Mouse (Mus musculus) splenic B cell, adult 2 months (primary cell): ENCODE measurements at regions not wholly inside any gene's neighbourhood (a gene's known extent, or its start where the extent isn't known, plus 50 kb on each side); places are given as distances from the start of the nearest gene placed in this dataset.

ENCODE experiments used
- DNase-seq: peaks from one replicate; pipeline ENCODE4 v3.0.0-alpha.2; 2011; ENCODE audit warnings: low read depth, low spot score
- H3K27me3 ChIP-seq: 2 replicates; pipeline ENCODE4 v1.6.1; 2012; ENCODE audit warnings: mild to moderate bottlenecking, low read length, moderate library complexity, mixed read lengths; ENCODE audit not compliant: control insufficient read depth, poor library complexity, insufficient read depth, severe bottlenecking
- H3K36me3 ChIP-seq: 2 replicates; pipeline ENCODE4 v1.6.1; 2012; ENCODE audit warnings: mild to moderate bottlenecking, low read length, moderate library complexity, mixed read lengths; ENCODE audit not compliant: control insufficient read depth, poor library complexity, insufficient read depth, severe bottlenecking

GRCm38 (mm10) chr10:39316533-39316932 lies 52.1 kb upstream of the Fyn start:
- Histone ChIP-seq H3K27me3 (no peaks in the 10 kb centered on the region), H3K36me3 (no peaks in the 10 kb centered on the region)
- no peak for DNase-seq

DNA sequence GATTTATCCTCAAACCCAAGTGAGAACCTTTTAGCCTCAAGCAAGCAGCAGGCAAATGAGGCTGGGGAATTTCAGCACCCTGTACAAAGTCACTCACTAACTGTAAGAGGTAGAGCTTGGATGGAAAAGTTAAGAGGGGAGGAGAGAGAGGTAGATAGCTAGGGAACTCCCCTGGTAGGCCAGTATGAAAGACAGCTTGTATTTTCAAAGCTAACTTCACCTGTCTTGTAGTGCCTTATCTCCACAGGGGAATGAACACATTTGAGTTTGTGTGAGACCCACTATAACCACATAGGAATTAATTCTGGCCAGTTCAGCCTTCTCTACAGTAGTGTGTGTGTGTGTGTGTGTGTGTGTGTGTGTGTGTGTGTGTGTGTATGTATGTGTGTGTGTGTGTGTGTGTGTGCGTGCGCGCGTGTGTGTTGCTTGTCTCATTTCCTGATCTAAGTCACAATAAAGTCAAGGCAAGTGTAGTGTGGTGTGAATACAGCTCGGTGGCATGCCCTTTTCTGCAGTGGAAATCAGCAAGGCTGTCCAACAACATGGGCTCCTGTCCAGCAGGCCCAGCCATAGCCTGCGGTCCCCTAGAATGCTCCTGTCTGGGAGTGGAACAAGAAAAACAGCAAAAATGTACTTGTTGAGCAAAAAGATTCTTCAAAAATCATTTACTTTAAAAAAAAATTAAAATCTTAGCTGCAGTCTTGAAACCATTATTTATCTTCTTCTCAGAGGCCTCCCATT lies 53.1 kb upstream of the Fyn start:
- Histone ChIP-seq H3K36me3 (no peaks in the 10 kb centered on the region), H3K27me3 (no peaks in the 10 kb centered on the region)
- peak; percentile 23 for DNase-seq

- peak; percentile 38 for DNase-seq
- no peaks in the 10 kb centered on the region for H3K36me3 ChIP-seq
Observed at GRCm38 (mm10) chr10:39311501-39311900, 57.2 kb upstream of the Fyn start.

DNA sequence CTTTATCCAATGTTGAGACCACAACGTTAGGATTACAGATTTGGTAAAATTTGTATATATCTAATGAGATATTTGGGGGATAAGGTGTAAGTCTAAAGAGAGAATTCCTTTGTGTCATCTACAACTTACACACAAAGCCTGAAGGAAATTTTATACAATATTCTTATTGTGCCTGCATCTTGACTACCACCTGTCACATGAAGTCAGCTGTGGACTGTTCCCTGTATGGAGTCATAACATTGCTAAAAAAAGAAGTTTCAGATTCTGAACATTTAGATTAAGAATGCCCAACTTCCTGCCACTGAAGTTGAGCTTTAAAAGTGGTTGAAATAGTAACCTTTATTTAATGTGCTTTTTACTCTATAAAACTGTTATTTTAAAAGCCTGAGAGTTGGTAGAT lies 60.1 kb upstream of the Fyn start:
- H3K27me3 ChIP-seq: no peaks in the 10 kb centered on the region
- no peak for DNase-seq
- no peaks in the 10 kb centered on the region for H3K36me3 ChIP-seq

More at GRCm38 (mm10) chr10:39311501-39311900, 57.2 kb upstream of the Fyn start:
- H3K27me3 ChIP-seq: no peaks in the 10 kb centered on the region

DNA sequence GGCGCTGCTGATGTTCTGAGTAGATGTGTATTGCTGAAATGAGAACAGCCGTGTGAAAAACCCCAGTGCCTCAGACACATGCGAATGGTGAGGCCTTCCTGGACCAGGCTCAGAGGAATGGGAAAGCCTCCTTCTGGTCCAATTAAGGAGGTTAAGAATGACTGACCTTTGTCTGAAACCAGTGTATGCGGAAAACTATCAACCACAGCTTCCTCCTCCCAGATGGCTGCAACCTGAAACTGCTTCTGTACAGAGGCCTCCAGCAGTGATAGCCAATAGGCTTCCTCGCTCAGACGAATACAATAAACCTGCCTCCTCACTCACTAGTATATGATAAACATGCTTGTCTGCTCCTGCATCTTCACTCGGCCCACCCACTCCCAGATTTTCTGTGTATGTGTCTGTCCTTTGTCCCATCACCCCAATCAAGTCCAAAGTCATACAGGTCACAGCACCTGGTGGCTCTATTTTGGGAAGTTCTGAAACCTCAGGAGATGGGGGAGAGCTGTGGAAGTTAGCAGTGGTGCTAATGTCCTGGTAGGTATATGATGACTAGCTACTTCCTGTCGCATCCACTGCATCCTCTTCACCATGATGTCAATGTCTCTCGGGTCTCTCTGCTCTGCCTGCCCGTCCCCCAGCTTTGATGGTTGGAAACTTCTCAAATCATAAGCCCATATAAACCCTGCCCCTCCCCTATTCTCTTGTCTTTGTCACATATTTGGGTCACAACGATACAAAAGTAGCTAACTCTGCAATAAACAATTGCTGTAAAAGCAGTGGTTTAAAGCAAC lies 75.8 kb upstream of the Fyn start:
- Histone ChIP-seq H3K27me3 (no peaks in the 10 kb centered on the region; the same call in 1 of the 2 replicates), H3K36me3 (no peaks in the 10 kb centered on the region)
- peak; percentile 21 for DNase-seq

DNA sequence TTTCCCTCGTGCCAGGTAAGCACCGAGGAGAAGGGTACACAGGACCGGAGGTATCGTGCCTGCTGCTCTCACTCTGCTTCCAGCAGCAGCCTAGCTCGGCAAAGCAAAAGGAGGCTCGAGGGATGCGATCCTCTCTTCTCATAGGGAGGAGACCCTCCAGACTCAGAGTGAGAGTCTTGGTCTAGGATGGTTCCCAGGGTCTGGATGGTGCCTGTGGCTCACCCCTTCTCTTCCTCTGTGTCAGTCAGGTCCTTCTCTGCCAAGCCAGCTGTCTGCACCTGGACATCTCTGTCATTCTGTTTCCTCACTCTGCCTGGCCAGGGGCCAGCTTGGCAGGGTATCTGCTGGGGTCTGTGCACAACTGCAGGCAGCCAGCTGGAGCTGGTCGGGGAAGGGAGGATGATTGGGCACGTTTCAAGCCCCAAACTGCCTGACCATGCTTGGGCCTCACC lies 76.9 kb upstream of the Fyn start:
- H3K36me3 ChIP-seq: no peaks in the 10 kb centered on the region
- DNase-seq: no peak

GRCm38 (mm10) chr10:39291134-39291746 lies 77.4 kb upstream of the Fyn start:
- no peak for DNase-seq
- no peaks in the 10 kb centered on the region for H3K36me3 ChIP-seq
- no peaks in the 10 kb centered on the region; the same call in 1 of the 2 replicates for H3K27me3 ChIP-seq

More for the DNA sequence above, 76.9 kb upstream of the Fyn start:
- H3K27me3 ChIP-seq: no peaks in the 10 kb centered on the region; the same call in 1 of the 2 replicates

GRCm38 (mm10) chr10:39290245-39290644 lies 78.4 kb upstream of the Fyn start:
- Histone ChIP-seq H3K27me3 (no peaks in the 10 kb centered on the region; the same call in 1 of the 2 replicates), H3K36me3 (no peaks in the 10 kb centered on the region)
- no peak for DNase-seq

GRCm38 (mm10) chr10:39280366-39281000 lies 88.2 kb upstream of the Fyn start:
- no peaks in the 10 kb centered on the region for H3K36me3 ChIP-seq
- peak; percentile 62 for DNase-seq
- no peaks in the 10 kb centered on the region for H3K27me3 ChIP-seq

- no peaks in the 10 kb centered on the region for H3K27me3 ChIP-seq
- H3K36me3 ChIP-seq: no peaks in the 10 kb centered on the region
- DNase-seq: no peak
Observed at GRCm38 (mm10) chr10:39274202-39274601, 94.5 kb upstream of the Fyn start.

DNA sequence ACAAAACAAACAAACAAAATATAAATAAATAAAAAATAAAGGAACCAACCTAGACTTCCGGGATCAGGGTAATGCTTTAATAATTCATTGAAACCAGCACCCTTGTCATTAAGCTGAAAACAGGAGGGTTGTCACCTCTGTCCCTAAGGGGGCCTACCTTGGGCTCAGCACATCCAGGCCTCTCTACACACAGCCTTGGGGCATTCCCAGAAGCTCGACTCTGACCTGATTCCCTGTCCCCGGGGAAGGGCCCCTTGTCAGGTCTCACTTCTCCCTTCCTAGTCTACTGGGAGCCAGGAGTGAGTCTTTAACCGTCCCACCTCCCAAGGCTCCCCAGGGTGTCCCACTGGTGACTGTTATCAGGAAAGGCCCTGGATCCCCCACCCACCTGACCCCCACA lies 95.2 kb upstream of the Fyn start:
- Histone ChIP-seq H3K27me3 (no peaks in the 10 kb centered on the region), H3K36me3 (no peaks in the 10 kb centered on the region)

GRCm38 (mm10) chr10:39272387-39272949 lies 96.2 kb upstream of the Fyn start:
- no peak for DNase-seq
- H3K27me3 ChIP-seq: no peaks in the 10 kb centered on the region
- H3K36me3 ChIP-seq: no peaks in the 10 kb centered on the region

More for the DNA sequence above, 95.2 kb upstream of the Fyn start:
- no peak for DNase-seq

DNA sequence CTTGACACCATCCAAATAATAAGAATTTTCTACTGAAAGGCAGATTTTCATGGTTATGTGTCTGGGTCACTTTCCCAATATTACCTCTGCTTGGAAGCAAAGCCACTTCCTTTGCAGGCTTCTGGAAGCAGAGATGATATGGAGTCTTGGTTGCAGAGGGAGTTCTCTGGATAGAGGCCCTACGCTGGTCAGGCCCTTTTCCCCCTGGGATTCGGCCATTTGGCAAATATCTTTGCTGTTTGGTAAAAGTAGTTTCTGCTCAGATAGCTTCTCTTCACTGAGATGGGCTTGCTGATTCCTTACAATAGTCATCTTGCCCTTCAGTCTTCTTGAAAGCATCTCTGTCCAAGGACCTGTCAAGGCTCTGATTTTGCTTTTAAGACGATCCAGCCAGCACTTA lies 98.2 kb upstream of the Fyn start:
- H3K36me3 ChIP-seq: no peaks in the 10 kb centered on the region
- H3K27me3 ChIP-seq: no peaks in the 10 kb centered on the region
- no peak for DNase-seq

DNA sequence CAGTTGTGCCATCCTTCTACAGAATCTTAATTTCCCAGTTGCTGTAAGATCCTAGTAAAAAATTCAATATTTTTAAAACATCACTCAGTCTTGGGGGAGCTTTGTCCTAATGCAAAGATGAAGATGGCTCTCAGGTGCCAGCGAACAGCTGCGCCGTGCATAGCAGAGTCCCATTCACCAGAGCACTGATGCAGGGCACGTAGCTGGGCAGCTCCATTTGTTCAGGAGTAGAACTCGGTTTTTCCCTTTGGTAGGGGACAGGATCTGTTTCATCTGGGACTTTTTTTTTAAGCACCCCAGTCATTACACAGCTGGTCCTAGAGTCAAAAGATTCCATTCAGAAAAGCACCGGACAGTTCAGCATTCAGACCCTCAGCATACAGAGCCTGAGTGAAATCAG lies 101.4 kb upstream of the Fyn start:
- no peak for DNase-seq
- Histone ChIP-seq H3K36me3 (no peaks in the 10 kb centered on the region), H3K27me3 (no peaks in the 10 kb centered on the region)
